Mouse (Mus musculus) heart, adult 9 months (tissue): ENCODE data around the gene Npas3.

ENCODE experiments used
- DNase-seq, 2 experiments: peaks; one replicate each; pipeline ENCODE4 v3.0.0; 2022; ENCODE audit warnings: low spot score in 2 of 2

Npas3 gene

GRCm38 (mm10) chr12:53410647-53411046, 162.2 kb downstream of the Npas3 start:
- no peak for DNase-seq

GRCm38 (mm10) chr12:53416096-53416495, 167.6 kb downstream of the Npas3 start:
- no peak for DNase-seq

- peak; percentile 3 to 12 for DNase-seq
Observed at GRCm38 (mm10) chr12:53421701-53422100, 173.2 kb downstream of the Npas3 start.

DNA sequence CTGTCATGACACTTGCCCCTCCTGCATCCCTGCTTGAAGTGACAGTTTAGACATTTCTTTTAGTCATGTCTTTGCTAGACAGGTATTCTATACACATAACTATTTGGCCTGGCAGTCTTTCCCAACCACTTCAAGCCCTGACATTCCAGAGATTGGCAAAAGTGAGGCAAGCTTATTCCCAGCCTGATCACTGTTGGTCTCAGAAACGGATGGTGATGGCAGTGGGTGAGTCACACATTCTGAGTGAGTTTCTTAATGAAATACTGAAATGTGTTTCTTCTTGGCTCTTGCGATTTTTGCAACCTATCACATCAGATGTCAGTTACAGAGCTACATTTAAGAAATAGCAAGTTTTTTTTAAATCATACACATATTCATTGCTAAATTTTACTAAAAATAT, 175.2 kb downstream of the Npas3 start:
- DNase-seq, result no peak

- DNase-seq, result no peak
Observed at GRCm38 (mm10) chr12:53426006-53426405, 177.5 kb downstream of the Npas3 start.

GRCm38 (mm10) chr12:53427153-53427552, 178.7 kb downstream of the Npas3 start:
- no peak for DNase-seq

DNA sequence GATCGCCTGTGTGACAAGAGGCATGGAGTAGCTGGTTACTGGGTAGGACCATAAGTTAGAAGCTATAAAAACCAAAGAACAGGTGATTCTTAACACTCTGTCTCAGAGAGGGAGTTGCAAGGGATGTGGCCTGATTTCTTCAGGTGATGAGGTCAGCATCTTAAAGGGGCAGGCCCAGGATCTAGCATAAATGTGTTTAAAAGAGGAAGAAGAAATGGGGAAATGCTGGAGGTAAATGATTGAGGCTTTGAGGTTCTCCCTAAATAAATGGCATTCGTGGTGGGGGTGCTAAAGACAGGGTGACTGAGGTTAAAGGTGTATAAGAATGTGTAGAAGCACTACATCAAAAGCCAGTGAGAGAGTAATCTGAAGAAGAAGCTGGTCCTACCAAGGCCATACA, 193.6 kb downstream of the Npas3 start:
- DNase-seq, result no peak

DNA sequence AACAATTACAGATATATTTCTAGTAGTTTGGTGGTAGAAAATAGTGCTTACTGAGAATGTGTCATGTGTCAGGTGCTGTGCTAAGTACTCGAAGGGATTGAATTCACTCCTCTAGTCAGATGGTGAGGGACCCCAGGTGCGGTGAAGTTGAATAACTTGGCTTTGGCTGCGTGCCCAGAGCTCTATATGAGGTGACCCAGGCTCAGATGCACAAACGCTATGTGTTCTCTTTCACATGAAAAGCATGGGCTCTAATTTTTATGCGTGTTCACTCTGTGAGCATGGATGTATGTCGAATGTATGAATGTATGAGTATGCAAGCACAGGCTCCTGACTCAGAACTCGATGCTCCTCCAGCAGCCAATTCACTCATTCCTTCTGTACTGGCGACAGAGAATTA, 199.0 kb downstream of the Npas3 start:
- DNase-seq, result no peak

DNA sequence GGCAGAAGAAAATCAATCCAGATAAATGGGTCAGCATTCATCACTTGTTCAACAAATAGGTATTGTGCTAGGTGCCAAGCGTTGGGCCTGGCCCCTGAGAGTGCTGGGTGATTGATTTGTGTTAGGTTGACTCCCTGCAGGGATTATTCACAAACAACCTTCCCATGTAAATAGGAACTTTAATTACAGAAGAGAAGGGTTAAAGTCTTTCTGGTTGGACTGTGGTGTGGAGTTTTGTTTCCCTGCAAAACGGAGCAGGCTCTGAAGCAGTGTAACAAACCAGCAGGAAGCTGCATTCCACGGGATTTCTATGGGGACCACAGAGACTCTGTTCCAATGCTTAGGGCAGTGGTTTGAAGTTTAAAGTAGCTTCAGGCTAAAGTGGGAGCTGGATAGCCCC, 199.6 kb downstream of the Npas3 start:
- no peak for DNase-seq

GRCm38 (mm10) chr12:53467549-53467948, 219.1 kb downstream of the Npas3 start:
- no peak for DNase-seq

DNA sequence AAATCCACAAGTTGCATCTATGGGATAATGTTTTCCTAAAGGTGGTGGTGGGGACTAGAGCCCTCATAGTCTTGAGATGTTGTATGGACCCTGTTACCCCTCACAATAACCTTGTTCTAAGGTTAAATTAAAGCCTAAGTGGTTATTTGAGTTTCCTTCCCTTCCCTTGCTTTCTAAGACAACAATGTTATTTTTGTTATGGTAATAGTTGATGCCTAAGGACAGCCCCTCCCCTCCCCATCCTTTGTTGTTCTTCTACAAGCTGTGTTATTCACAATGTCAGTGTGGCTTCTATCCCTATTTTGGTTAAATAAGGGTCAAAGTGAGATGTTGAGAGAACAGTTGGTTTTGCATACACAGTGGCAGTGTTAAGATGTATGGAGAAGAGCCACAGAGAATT, 226.0 kb downstream of the Npas3 start:
- no peak for DNase-seq

- DNase-seq, result no peak
Observed at GRCm38 (mm10) chr12:53484924-53485323, 236.4 kb downstream of the Npas3 start.

GRCm38 (mm10) chr12:53496386-53496785, 247.9 kb downstream of the Npas3 start:
- DNase-seq, result no peak

- no peak for DNase-seq
Observed at GRCm38 (mm10) chr12:53514885-53515284, 266.4 kb downstream of the Npas3 start.

- no peak for DNase-seq
Observed at GRCm38 (mm10) chr12:53519556-53519955, 271.1 kb downstream of the Npas3 start.

GRCm38 (mm10) chr12:53522631-53523030, 274.2 kb downstream of the Npas3 start:
- DNase-seq, result no peak

- no peak for DNase-seq
Observed at GRCm38 (mm10) chr12:53527046-53527445, 278.6 kb downstream of the Npas3 start.

GRCm38 (mm10) chr12:53529345-53529744, 280.9 kb downstream of the Npas3 start:
- no peak for DNase-seq

DNA sequence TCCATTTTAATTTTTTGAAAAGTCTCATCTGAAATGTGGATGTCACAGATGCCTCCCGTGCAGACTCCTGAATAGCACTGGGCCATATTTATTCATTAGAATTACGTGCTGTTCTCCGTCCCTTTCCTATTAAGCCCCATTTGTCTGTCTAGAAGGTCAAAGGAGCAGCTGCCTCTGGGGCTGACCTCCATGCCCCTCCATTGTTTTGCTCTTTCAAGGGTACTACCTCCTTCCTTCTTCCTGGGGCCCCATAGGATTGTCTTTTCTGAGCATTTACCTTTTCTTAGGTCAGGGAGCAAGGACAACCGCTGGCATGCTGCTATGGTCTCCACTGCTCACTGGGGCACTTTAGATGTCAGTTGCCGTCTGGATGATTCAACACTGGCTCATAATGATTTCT, 288.3 kb downstream of the Npas3 start:
- no peak for DNase-seq

DNA sequence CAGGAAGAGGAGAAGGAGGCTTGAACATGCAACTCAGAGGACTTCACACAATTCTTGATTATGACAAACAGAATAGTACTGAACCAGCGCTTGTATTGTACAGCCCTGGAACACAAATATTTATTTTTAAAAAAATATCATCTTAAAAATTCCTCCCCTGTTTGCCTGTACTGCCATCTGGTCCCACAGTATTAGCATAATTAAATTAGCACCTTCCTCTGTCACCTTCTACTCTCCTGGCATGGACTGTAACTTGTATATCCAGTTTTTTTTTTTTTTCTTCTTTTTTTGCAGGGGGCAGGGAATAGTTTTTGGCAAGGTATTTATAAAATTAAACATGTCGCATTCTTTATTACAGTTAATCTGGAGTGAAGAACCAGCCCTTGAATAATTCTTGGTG, 307.9 kb downstream of the Npas3 start:
- no peak for DNase-seq

- no peak for DNase-seq
Observed at GRCm38 (mm10) chr12:53558259-53558658, 309.8 kb downstream of the Npas3 start.

- DNase-seq, result no peak
Observed at GRCm38 (mm10) chr12:53566712-53567387, 318.4 kb downstream of the Npas3 start.

DNA sequence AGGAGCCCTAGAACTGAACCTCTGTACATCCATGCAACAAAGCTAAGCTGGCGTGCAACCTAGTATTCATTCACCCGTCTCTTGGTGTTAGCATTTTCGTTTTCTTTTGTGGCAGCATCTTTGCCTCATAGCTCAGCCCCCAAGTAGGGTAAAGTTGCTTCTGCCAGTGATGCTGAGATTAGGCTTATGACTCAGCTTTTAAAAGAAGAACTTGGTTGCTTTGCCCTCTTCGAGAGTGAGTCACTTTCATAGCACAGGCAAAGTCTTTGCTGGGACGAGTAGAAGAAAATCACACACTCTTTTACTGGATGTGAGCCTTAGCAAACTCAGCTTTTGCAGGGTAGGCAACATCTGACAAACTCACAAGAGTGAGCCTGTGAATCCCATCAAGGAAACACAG, 332.7 kb downstream of the Npas3 start:
- no peak for DNase-seq

DNA sequence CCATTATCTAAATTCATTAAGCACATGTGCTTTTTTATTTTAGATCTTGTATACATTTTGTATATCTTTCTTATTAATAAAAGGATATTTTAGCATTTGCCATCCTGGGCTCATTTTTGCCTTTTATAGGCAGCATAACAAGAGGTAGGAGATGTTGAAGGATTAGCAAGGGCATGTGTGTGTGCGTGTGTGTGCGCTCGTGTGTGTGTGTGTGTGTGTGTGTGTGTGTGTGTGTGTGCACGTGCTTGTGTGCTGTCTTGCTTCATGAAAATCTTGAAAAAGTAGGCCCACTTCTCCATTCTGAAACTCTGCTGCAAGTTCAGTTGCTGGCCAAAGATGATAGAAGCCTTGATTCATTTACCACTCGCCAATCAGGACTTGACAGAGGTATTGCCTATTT, 338.8 kb downstream of the Npas3 start:
- DNase-seq, result no peak
